8 mouse cellular contexts compared by ENCODE assay signal in genomic region chr8:118518030-118518741, GRCm38 (mm10).
DNase-seq lines count a peak whose midpoint lies in the region; ATAC-seq and TF ChIP-seq lines count a peak whose summit lies in the region.

No protein-coding gene starts in this region.

- no peak overlapping the region for H3K4me3 ChIP-seq in lung, embryonic 14.5 days (ENCODE audit: low read depth, low read length)
- H3K4me3 ChIP-seq in lung, adult 2 months (replicated peaks; ENCODE audit: extremely low read depth, low read depth, low read length): no peak overlapping the region
- H3K4me3 ChIP-seq in heart, embryonic 12.5 days: no peak overlapping the region
- no peak overlapping the region for H3K4me3 ChIP-seq in midbrain, embryonic 13.5 days (replicated peaks)

- H3K9ac ChIP-seq in lung, embryonic 14.5 days: no peak overlapping the region
- no peak overlapping the region for H3K9ac ChIP-seq in heart, embryonic 12.5 days
- no peak overlapping the region for H3K9ac ChIP-seq in midbrain, embryonic 13.5 days (replicated peaks)

- intact Hi-C loops in left cerebral cortex, postnatal 10 days (cut with DNase I): no loop called here

- peak; percentile 80 for ATAC-seq in lung, embryonic 14.5 days (ENCODE audit: insufficient read depth)
- ATAC-seq in heart, embryonic 12.5 days (ENCODE audit: insufficient number of reproducible peaks, low FRiP score): no peak
- ATAC-seq in megakaryocyte-erythroid progenitor cell, adult 5-6 weeks (replicated peaks; ENCODE audit: low FRiP score, low TSS enrichment, poor library complexity, severe bottlenecking): no peak
- no peak for ATAC-seq in midbrain, embryonic 13.5 days

- WGBS in lung, embryonic 14.5 days: 24% methylated on average over 13 of the region's 13 CpGs
- WGBS in lung, adult 2 months: 24% methylated on average over 13 of the region's 13 CpGs
- 56% methylated on average over 13 of the region's 13 CpGs for WGBS in heart, embryonic 12.5 days
- WGBS in midbrain, embryonic 13.5 days: 78% methylated on average over 13 of the region's 13 CpGs

- no peak for TF ChIP-seq POLR2A in lung, adult 2 months (IDR thresholded peaks at IDR 0.05; ENCODE audit: borderline replicate concordance, extremely low read depth, low read depth, low read length)

- no peaks in the 10 kb centered on the region for H3K27me3 ChIP-seq in lung, embryonic 14.5 days (ENCODE audit: insufficient read depth, low read length)
- H3K27me3 ChIP-seq in heart, embryonic 12.5 days (replicated peaks): no peaks in the 10 kb centered on the region
- H3K27me3 ChIP-seq in midbrain, embryonic 13.5 days: no peaks in the 10 kb centered on the region

- peak overlapping the region; percentile 46; the same call in 1 of the 2 replicates for H3K27ac ChIP-seq in lung, embryonic 14.5 days (ENCODE audit: low read depth)
- H3K27ac ChIP-seq in heart, embryonic 12.5 days (ENCODE audit: poor library complexity, severe bottlenecking): peak overlapping the region; percentile 41; the same call in 1 of the 2 replicates
- H3K27ac ChIP-seq in midbrain, embryonic 13.5 days: no peak overlapping the region

- H3K4me2 ChIP-seq in lung, embryonic 14.5 days: no peak overlapping the region
- no peak overlapping the region for H3K4me2 ChIP-seq in heart, embryonic 12.5 days
- H3K4me2 ChIP-seq in midbrain, embryonic 13.5 days (replicated peaks): no peak overlapping the region

- H3K36me3 ChIP-seq in lung, embryonic 14.5 days (ENCODE audit: insufficient read depth): no peaks in the 10 kb centered on the region
- no peaks in the 10 kb centered on the region for H3K36me3 ChIP-seq in heart, embryonic 12.5 days
- H3K36me3 ChIP-seq in midbrain, embryonic 13.5 days: no peaks in the 10 kb centered on the region

- DNase-seq in lung, embryonic 14.5 days: peak; percentile 74
- no peak for DNase-seq in lung, adult 2 months
- DNase-seq in cerebellum, postnatal 14 days: peak; percentile 76 to 86
- peak; percentile 39 to 45 for DNase-seq in left cerebral cortex, postnatal 10 days (ENCODE audit: extremely low spot score in 1 of 2, low spot score in 2 of 2)
- DNase-seq in spleen, postnatal 10 days (ENCODE audit: low spot score in 2 of 2): no peak

- H3K9me3 ChIP-seq in lung, embryonic 14.5 days (ENCODE audit: low read depth, low read length): no peaks in the 10 kb centered on the region
- H3K9me3 ChIP-seq in heart, embryonic 12.5 days (replicated peaks): no peaks in the 10 kb centered on the region
- H3K9me3 ChIP-seq in midbrain, embryonic 13.5 days: no peaks in the 10 kb centered on the region

- TF ChIP-seq CTCF in lung, embryonic 14.5 days (IDR thresholded peaks at IDR 0.05; ENCODE audit: low read depth): no peak
- no peak for TF ChIP-seq CTCF in lung, adult 2 months (IDR thresholded peaks at IDR 0.05; ENCODE audit: insufficient read depth, low read length)

- peaks cover 4% of the 10 kb centered on the region for H3K4me1 ChIP-seq in lung, embryonic 14.5 days (ENCODE audit: insufficient read depth)
- H3K4me1 ChIP-seq in lung, adult 2 months (ENCODE audit: control insufficient read depth, insufficient read depth, low read length): no peaks in the 10 kb centered on the region
- H3K4me1 ChIP-seq in heart, embryonic 12.5 days (replicated peaks): peaks cover 16% of the 10 kb centered on the region
- H3K4me1 ChIP-seq in midbrain, embryonic 13.5 days (replicated peaks): peaks cover 17% of the 10 kb centered on the region

Comparison
In these comparisons a context has a peak if more than half of its experiments do, and no peak if none do; other contexts are left out.
1. DNase-seq: peak in lung, embryonic 14.5 days (single experiment), cerebellum, postnatal 14 days (2 of 2) and left cerebral cortex, postnatal 10 days (2 of 2); none in lung, adult 2 months (single experiment) and spleen, postnatal 10 days (0 of 2).